In genomic region chr6:108306910-108307584, GRCm38 (mm10) we compare ENCODE assay signal across 8 mouse cellular contexts.
DNase-seq lines count a peak whose midpoint lies in the region; ATAC-seq and TF ChIP-seq lines count a peak whose summit lies in the region.
"Had no signal": no experiment of that assay in that cellular context is flagged by ENCODE, and none has a peak within 500 bp of the region (broad histone marks: within the 10 kb centered on the region; RNA-seq: fewer than 3 reads in every experiment).

No protein-coding gene starts in this region.

- in situ Hi-C loops in CH12.LX (cut with MboI; ENCODE audit: low pct_ligation_motif_present, low pct_unique_long_range_greater_than_20kb, low sequenced_read_pairs), result no loop called here

- peak overlapping the region; percentile 87 for H3K4me2 ChIP-seq in CH12.LX (ENCODE audit: insufficient read depth, low read depth, poor library complexity, severe bottlenecking)
- H3K4me2 ChIP-seq in intestine, embryonic 14.5 days (ENCODE audit: low read length), result 0 out of 2 replicates have a peak overlapping the region, but pooled peaks have one; percentile 46
- H3K4me2 ChIP-seq in midbrain, embryonic 14.5 days (ENCODE audit: low read length), result no peak overlapping the region

- peak overlapping the region; percentile 49 for H3K27ac ChIP-seq in CH12.LX (ENCODE audit: insufficient read depth, low read depth)
- H3K27ac ChIP-seq in intestine, embryonic 14.5 days (ENCODE audit: low read depth), result peak overlapping the region; percentile 88
- no peak overlapping the region for H3K27ac ChIP-seq in midbrain, embryonic 14.5 days (replicated peaks; ENCODE audit: low read depth, low read length)

- H3K4me3 ChIP-seq in CH12.LX (replicated peaks in 1 of 3; ENCODE audit: low read depth in 2 of 3, low read length in 2 of 3, poor library complexity in 1 of 3), result peak overlapping the region in 2 of 3 experiments; percentile 37 to 48
- H3K4me3 ChIP-seq in intestine, embryonic 14.5 days (ENCODE audit: low read depth, low read length), result no peak overlapping the region
- no peak overlapping the region for H3K4me3 ChIP-seq in midbrain, embryonic 14.5 days (replicated peaks; ENCODE audit: low read depth, low read length)

- peak overlapping the region; percentile 57 for H3K9ac ChIP-seq in CH12.LX (ENCODE audit: insufficient read depth, low read depth)
- H3K9ac ChIP-seq in intestine, embryonic 14.5 days (ENCODE audit: low read length), result no peak overlapping the region
- H3K9ac ChIP-seq in midbrain, embryonic 14.5 days (replicated peaks; ENCODE audit: low read length), result no peak overlapping the region

- dilution Hi-C loops in CH12.LX (cut with MboI; ENCODE audit: extremely low pct_ligation_motif_present, extremely low pct_unique_long_range_greater_than_20kb, low sequenced_read_pairs), result no loop called here

- TF ChIP-seq EP300 in CH12.LX (IDR thresholded peaks at IDR 0.05; ENCODE audit: low read length), result no peak

- 39% methylated on average over 9 of the region's 9 CpGs for WGBS in intestine, embryonic 14.5 days
- 81% methylated on average over 9 of the region's 9 CpGs for WGBS in midbrain, embryonic 14.5 days

- peaks cover 17% of the 10 kb centered on the region; the same call in 1 of the 2 replicates for H3K79me2 ChIP-seq in CH12.LX (replicated peaks; ENCODE audit: control insufficient read depth, extremely low read depth, insufficient read depth, poor library complexity, severe bottlenecking)

- no peak for TF ChIP-seq CTCF in CH12.LX (conservative IDR thresholded peaks at IDR 0.05 in 1 of 2, IDR thresholded peaks at IDR 0.05 in 1 of 2; ENCODE audit: low read depth in 2 of 2, low read length in 2 of 2)

- H3K9me3 ChIP-seq in CH12.LX (replicated peaks; ENCODE audit: low read length), result no peaks in the 10 kb centered on the region
- H3K9me3 ChIP-seq in intestine, embryonic 14.5 days (ENCODE audit: control insufficient read depth, low read length), result no peaks in the 10 kb centered on the region
- no peaks in the 10 kb centered on the region for H3K9me3 ChIP-seq in midbrain, embryonic 14.5 days (ENCODE audit: control insufficient read depth, low read length)

- no peak for TF ChIP-seq RAD21 in CH12.LX (IDR thresholded peaks at IDR 0.05; ENCODE audit: low read depth, low read length)

- H3K27me3 ChIP-seq in CH12.LX (replicated peaks), result no peaks in the 10 kb centered on the region
- H3K27me3 ChIP-seq in intestine, embryonic 14.5 days (replicated peaks; ENCODE audit: control insufficient read depth, insufficient read depth, low read length), result no peaks in the 10 kb centered on the region
- no peaks in the 10 kb centered on the region for H3K27me3 ChIP-seq in midbrain, embryonic 14.5 days (ENCODE audit: control insufficient read depth, insufficient read depth, low read length)

- peaks cover 3 to 45% of the 10 kb centered on the region in 2 experiments for H3K36me3 ChIP-seq in CH12.LX (replicated peaks in 1 of 2; ENCODE audit: control insufficient read depth in 1 of 2, insufficient read depth in 1 of 2, low read length in 1 of 2)
- H3K36me3 ChIP-seq in intestine, embryonic 14.5 days (ENCODE audit: control insufficient read depth, insufficient read depth, low read length), result no peaks in the 10 kb centered on the region
- H3K36me3 ChIP-seq in midbrain, embryonic 14.5 days (ENCODE audit: control insufficient read depth, insufficient read depth, low read length), result no peaks in the 10 kb centered on the region

- ATAC-seq in intestine, embryonic 14.5 days (replicated peaks; ENCODE audit: low FRiP score, low TSS enrichment, low read depth), result no peak
- ATAC-seq in midbrain, embryonic 14.5 days (ENCODE audit: low FRiP score, low TSS enrichment), result no peak

- no peak; the same call in 1 of the 2 replicates for TF ChIP-seq POLR2A in CH12.LX (IDR thresholded peaks at IDR 0.05; ENCODE audit: low read depth, low read length)

- peaks cover 31 to 80% of the 10 kb centered on the region in 2 experiments for H3K4me1 ChIP-seq in CH12.LX (ENCODE audit: control insufficient read depth in 1 of 2, insufficient read depth in 2 of 2)
- peaks cover 20% of the 10 kb centered on the region for H3K4me1 ChIP-seq in intestine, embryonic 14.5 days (replicated peaks; ENCODE audit: control insufficient read depth, insufficient read depth, low read length)
- H3K4me1 ChIP-seq in midbrain, embryonic 14.5 days (ENCODE audit: control insufficient read depth, insufficient read depth, low read length), result no peaks in the 10 kb centered on the region; the same call in 1 of the 2 replicates

- DNase-seq in A20 (ENCODE audit: low read depth, low spot score) (peak; percentile 60), CH12.LX (ENCODE audit: extremely low read depth) (peak; percentile 62), adipocyte (ENCODE audit: low spot score) (no peak)
- DNase-seq in intestine, embryonic 14.5 days (ENCODE audit: low spot score), result no peak
- peak; percentile 31 for DNase-seq in lung, postnatal 25 days (ENCODE audit: low spot score)
- DNase-seq in midbrain, embryonic 14.5 days, result no peak
- DNase-seq in urinary bladder, postnatal 25 days (ENCODE audit: low spot score), result no peak
- DNase-seq: cerebellum, adult 2 months had no signal

TF ChIP-seq in CH12.LX, 34 proteins besides CTCF, POLR2A, EP300 and RAD21:
- TF ChIP-seq ZMIZ1 (IDR thresholded peaks at IDR 0.05; ENCODE audit: low read depth, low read length) (0 out of 2 replicates have a peak, but pooled peaks have one; percentile 37), HCFC1 (IDR thresholded peaks at IDR 0.05; ENCODE audit: low read depth, low read length) (peak; percentile 59), ZC3H11A (IDR thresholded peaks at IDR 0.05; ENCODE audit: low read depth, low read length) (no peak), MAFK (IDR thresholded peaks at IDR 0.05; ENCODE audit: insufficient replicate concordance, low read length) (no peak), JUN (IDR thresholded peaks at IDR 0.05; ENCODE audit: insufficient read depth, low read depth, low read length) (no peak), ELF1 (IDR thresholded peaks at IDR 0.05; ENCODE audit: low read depth, low read length) (peak; percentile 79), MXI1 (IDR thresholded peaks at IDR 0.05; ENCODE audit: low read depth, low read length) (no peak), MYC (IDR thresholded peaks at IDR 0.05; ENCODE audit: low read depth, low read length) (0 out of 2 replicates have a peak, but pooled peaks have one; percentile 22), NELFE (IDR thresholded peaks at IDR 0.05; ENCODE audit: low read depth, low read length) (no peak), ZNF384 (IDR thresholded peaks at IDR 0.05; ENCODE audit: low read depth, low read length) (no peak), POLR2AphosphoS2 (IDR thresholded peaks at IDR 0.05; ENCODE audit: low read depth, low read length) (no peak)

Comparison
In these comparisons a context has a peak if more than half of its experiments do, and no peak if none do; other contexts are left out.
1. DNase-seq: peak in A20 (single experiment), CH12.LX (single experiment) and lung, postnatal 25 days (single experiment); none in intestine, embryonic 14.5 days (single experiment), adipocyte (single experiment), midbrain, embryonic 14.5 days (single experiment) and urinary bladder, postnatal 25 days (single experiment).
2. H3K4me3 ChIP-seq: peak in CH12.LX (2 of 3); none in intestine, embryonic 14.5 days (single experiment) and midbrain, embryonic 14.5 days (single experiment).